Mouse (Mus musculus): ENCODE data around the gene Nhsl1. TPM values are rescaled to one million over a fixed set of nuclear protein-coding genes. Genes with fewer than 3 reads are reported as not detected.

Gene Nhsl1
- polyA plus RNA-seq, 1 experiment: 3.0 TPM

- H3ac ChIP-seq (ENCODE audit: control insufficient read depth, insufficient read length, low read depth): no peak overlapping the region
- no peaks in the 10 kb centered on the region for H3K27me3 ChIP-seq (ENCODE audit: control insufficient read depth, insufficient read depth, insufficient read length)
- no peak overlapping the region for H3K4me3 ChIP-seq (ENCODE audit: insufficient read depth, poor library complexity, severe bottlenecking)
- no peaks in the 10 kb centered on the region for H3K79me2 ChIP-seq (ENCODE audit: control insufficient read depth, insufficient read depth)
- H3K36me3 ChIP-seq (ENCODE audit: control insufficient read depth, insufficient read depth): no peaks in the 10 kb centered on the region
- no peaks in the 10 kb centered on the region for H3K79me3 ChIP-seq (ENCODE audit: low read depth)
- no peak for TF ChIP-seq FOSL1 (IDR thresholded peaks at IDR 0.05; ENCODE audit: insufficient read depth, low read length, poor library complexity, severe bottlenecking)
Observed at GRCm38 (mm10) chr10:18334734-18335133, 15.9 kb downstream of the Nhsl1 start.

DNA sequence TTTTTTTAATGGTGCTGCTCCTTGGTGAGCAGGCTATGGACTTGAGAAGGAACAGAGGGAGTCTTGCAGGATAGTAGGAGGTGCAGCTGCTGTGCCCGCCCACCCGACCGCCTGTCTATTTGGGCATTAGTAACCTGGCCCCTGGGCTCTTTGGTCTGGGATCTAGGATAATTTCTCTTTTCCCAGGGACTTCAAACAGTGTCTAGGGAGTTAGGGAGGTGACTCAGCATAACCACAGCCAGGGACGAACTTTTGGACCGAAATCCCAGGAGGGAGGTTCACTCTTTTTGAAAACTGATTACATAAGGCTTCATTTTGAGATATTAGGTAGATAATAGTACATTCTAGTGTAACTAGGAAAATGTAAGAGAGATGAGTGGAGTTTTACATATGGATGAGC, 18.9 kb downstream of the Nhsl1 start:
- Histone ChIP-seq H3K79me2 (ENCODE audit: control insufficient read depth, insufficient read depth) (no peaks in the 10 kb centered on the region), H3K27me3 (ENCODE audit: control insufficient read depth, insufficient read depth, insufficient read length) (no peaks in the 10 kb centered on the region), H3K4me3 (ENCODE audit: insufficient read depth, poor library complexity, severe bottlenecking) (no peak overlapping the region), H3K36me3 (ENCODE audit: control insufficient read depth, insufficient read depth) (no peaks in the 10 kb centered on the region), H3K79me3 (ENCODE audit: low read depth) (no peaks in the 10 kb centered on the region), H3ac (ENCODE audit: control insufficient read depth, insufficient read length, low read depth) (no peak overlapping the region)
- TF ChIP-seq MAX (IDR thresholded peaks at IDR 0.05) (no peak), CEBPB (IDR thresholded peaks at IDR 0.05; ENCODE audit: low read depth) (no peak), MYOG (IDR thresholded peaks at IDR 0.05; ENCODE audit: control insufficient read depth, extremely low read depth, insufficient read length) (no peak), FOSL1 (IDR thresholded peaks at IDR 0.05; ENCODE audit: insufficient read depth, low read length, poor library complexity, severe bottlenecking) (no peak), USF1 (IDR thresholded peaks at IDR 0.05; ENCODE audit: low read depth) (no peak), CTCF (IDR thresholded peaks at IDR 0.05; ENCODE audit: control insufficient read depth, insufficient read depth, insufficient read length) (no peak), MYOD1 (IDR thresholded peaks at IDR 0.05; ENCODE audit: control insufficient read depth, insufficient read length, low read depth) (no peak)

- Histone ChIP-seq H3K4me3 (ENCODE audit: insufficient read depth, poor library complexity, severe bottlenecking) (no peak overlapping the region), H3K36me3 (ENCODE audit: control insufficient read depth, insufficient read depth) (no peaks in the 10 kb centered on the region), H3K27me3 (ENCODE audit: control insufficient read depth, insufficient read depth, insufficient read length) (no peaks in the 10 kb centered on the region), H3ac (ENCODE audit: control insufficient read depth, insufficient read length, low read depth) (no peak overlapping the region), H3K79me2 (ENCODE audit: control insufficient read depth, insufficient read depth) (no peaks in the 10 kb centered on the region), H3K79me3 (ENCODE audit: low read depth) (no peaks in the 10 kb centered on the region)
- TF ChIP-seq MAX (IDR thresholded peaks at IDR 0.05) (no peak), CEBPB (IDR thresholded peaks at IDR 0.05; ENCODE audit: low read depth) (no peak), CTCF (IDR thresholded peaks at IDR 0.05; ENCODE audit: control insufficient read depth, insufficient read depth, insufficient read length) (no peak), MYOG (IDR thresholded peaks at IDR 0.05; ENCODE audit: control insufficient read depth, extremely low read depth, insufficient read length) (no peak), FOSL1 (IDR thresholded peaks at IDR 0.05; ENCODE audit: insufficient read depth, low read length, poor library complexity, severe bottlenecking) (no peak), USF1 (IDR thresholded peaks at IDR 0.05; ENCODE audit: low read depth) (no peak), MYOD1 (IDR thresholded peaks at IDR 0.05; ENCODE audit: control insufficient read depth, insufficient read length, low read depth) (no peak)
Observed at GRCm38 (mm10) chr10:18339386-18339785, 20.6 kb downstream of the Nhsl1 start.

- Histone ChIP-seq H3K79me3 (ENCODE audit: low read depth) (no peaks in the 10 kb centered on the region), H3K27me3 (ENCODE audit: control insufficient read depth, insufficient read depth, insufficient read length) (no peaks in the 10 kb centered on the region), H3K4me3 (ENCODE audit: insufficient read depth, poor library complexity, severe bottlenecking) (no peak overlapping the region), H3ac (ENCODE audit: control insufficient read depth, insufficient read length, low read depth) (no peak overlapping the region), H3K79me2 (ENCODE audit: control insufficient read depth, insufficient read depth) (no peaks in the 10 kb centered on the region), H3K36me3 (ENCODE audit: control insufficient read depth, insufficient read depth) (no peaks in the 10 kb centered on the region)
- TF ChIP-seq MAX (IDR thresholded peaks at IDR 0.05): no peak
- TF ChIP-seq USF1 (IDR thresholded peaks at IDR 0.05; ENCODE audit: low read depth): no peak
- TF ChIP-seq CEBPB (IDR thresholded peaks at IDR 0.05; ENCODE audit: low read depth): no peak
- no peak for TF ChIP-seq FOSL1 (IDR thresholded peaks at IDR 0.05; ENCODE audit: insufficient read depth, low read length, poor library complexity, severe bottlenecking)
- no peak for TF ChIP-seq MYOG (IDR thresholded peaks at IDR 0.05; ENCODE audit: control insufficient read depth, extremely low read depth, insufficient read length)
- TF ChIP-seq MYOD1 (IDR thresholded peaks at IDR 0.05; ENCODE audit: control insufficient read depth, insufficient read length, low read depth): no peak
- no peak for TF ChIP-seq CTCF (IDR thresholded peaks at IDR 0.05; ENCODE audit: control insufficient read depth, insufficient read depth, insufficient read length)
Observed at GRCm38 (mm10) chr10:18340930-18341329, 22.1 kb downstream of the Nhsl1 start.

DNA sequence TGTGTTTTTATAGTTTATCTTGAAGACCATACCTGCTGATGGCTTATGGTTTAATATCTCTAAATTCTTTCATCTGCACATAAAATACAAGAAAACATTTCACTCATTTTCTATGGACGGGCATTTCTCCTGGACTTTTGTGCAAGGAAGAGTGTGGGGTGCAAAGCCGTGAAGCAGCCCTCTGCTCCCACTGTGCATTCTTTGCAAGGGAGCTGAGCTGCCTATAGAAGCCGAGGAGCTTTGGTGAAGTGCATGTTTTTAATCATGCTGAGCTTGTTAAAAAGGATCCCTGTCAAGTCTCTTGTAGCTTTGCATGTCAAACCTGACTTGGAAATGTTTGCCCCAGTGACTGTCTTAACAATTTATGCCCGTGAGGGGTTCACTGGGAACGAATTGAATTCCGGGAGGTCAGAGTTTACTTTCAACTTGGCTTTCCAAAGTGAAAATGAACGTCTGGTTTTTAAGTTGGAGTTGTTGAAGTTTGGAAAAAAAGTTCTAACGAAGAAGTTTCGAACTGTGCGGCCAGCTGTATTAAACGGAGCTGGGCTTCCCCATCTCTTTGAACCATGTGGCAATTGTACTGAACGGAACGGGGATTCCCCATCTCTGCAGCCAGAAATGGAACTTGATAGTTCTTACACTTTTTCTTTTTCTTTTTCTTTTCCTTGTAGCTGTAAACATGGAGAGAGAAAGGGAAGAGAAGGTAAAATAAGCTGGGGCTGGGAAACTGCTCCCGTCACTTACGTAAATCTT, 22.8 kb downstream of the Nhsl1 start:
- Histone ChIP-seq H3K4me3 (ENCODE audit: insufficient read depth, poor library complexity, severe bottlenecking) (no peak overlapping the region), H3K79me3 (ENCODE audit: low read depth) (no peaks in the 10 kb centered on the region), H3K27me3 (ENCODE audit: control insufficient read depth, insufficient read depth, insufficient read length) (no peaks in the 10 kb centered on the region), H3K36me3 (ENCODE audit: control insufficient read depth, insufficient read depth) (no peaks in the 10 kb centered on the region), H3K79me2 (ENCODE audit: control insufficient read depth, insufficient read depth) (no peaks in the 10 kb centered on the region), H3ac (ENCODE audit: control insufficient read depth, insufficient read length, low read depth) (no peak overlapping the region)
- TF ChIP-seq CTCF (IDR thresholded peaks at IDR 0.05; ENCODE audit: control insufficient read depth, insufficient read depth, insufficient read length): no peak
- TF ChIP-seq MAX (IDR thresholded peaks at IDR 0.05): no peak
- TF ChIP-seq FOSL1 (IDR thresholded peaks at IDR 0.05; ENCODE audit: insufficient read depth, low read length, poor library complexity, severe bottlenecking): no peak
- TF ChIP-seq CEBPB (IDR thresholded peaks at IDR 0.05; ENCODE audit: low read depth): no peak
- TF ChIP-seq USF1 (IDR thresholded peaks at IDR 0.05; ENCODE audit: low read depth): no peak
- no peak for TF ChIP-seq MYOG (IDR thresholded peaks at IDR 0.05; ENCODE audit: control insufficient read depth, extremely low read depth, insufficient read length)
- TF ChIP-seq MYOD1 (IDR thresholded peaks at IDR 0.05; ENCODE audit: control insufficient read depth, insufficient read length, low read depth): no peak

- TF ChIP-seq FOSL1 (IDR thresholded peaks at IDR 0.05; ENCODE audit: insufficient read depth, low read length, poor library complexity, severe bottlenecking) (no peak), USF1 (IDR thresholded peaks at IDR 0.05; ENCODE audit: low read depth) (no peak), CEBPB (IDR thresholded peaks at IDR 0.05; ENCODE audit: low read depth) (no peak), CTCF (IDR thresholded peaks at IDR 0.05; ENCODE audit: control insufficient read depth, insufficient read depth, insufficient read length) (no peak), MAX (IDR thresholded peaks at IDR 0.05) (no peak), MYOD1 (IDR thresholded peaks at IDR 0.05; ENCODE audit: control insufficient read depth, insufficient read length, low read depth) (no peak), MYOG (IDR thresholded peaks at IDR 0.05; ENCODE audit: control insufficient read depth, extremely low read depth, insufficient read length) (no peak)
- Histone ChIP-seq H3K4me3 (ENCODE audit: insufficient read depth, poor library complexity, severe bottlenecking) (no peak overlapping the region), H3K27me3 (ENCODE audit: control insufficient read depth, insufficient read depth, insufficient read length) (no peaks in the 10 kb centered on the region), H3K36me3 (ENCODE audit: control insufficient read depth, insufficient read depth) (no peaks in the 10 kb centered on the region), H3K79me2 (ENCODE audit: control insufficient read depth, insufficient read depth) (no peaks in the 10 kb centered on the region), H3K79me3 (ENCODE audit: low read depth) (no peaks in the 10 kb centered on the region), H3ac (ENCODE audit: control insufficient read depth, insufficient read length, low read depth) (no peak overlapping the region)
Observed at GRCm38 (mm10) chr10:18347231-18347630, 28.4 kb downstream of the Nhsl1 start.

Data from C2C12 (cell line).